Mouse (Mus musculus): ENCODE results near the gene Rft1. TPM values are rescaled to one million over a fixed set of nuclear protein-coding genes. Genes with fewer than 3 reads are reported as not detected.
"Not testable (repeated sequence)": the region's sequence is repeated elsewhere in the genome, so short reads cannot be mapped to it uniquely, and the experiment has no call there.

Gene Rft1
- total RNA-seq, 2 experiments from 2014 or later = 10.1 to 10.2 TPM

- peak; percentile 69 to 76 for DNase-seq
- intact Hi-C loops (cut with DNase I) = loop anchor here (5.0 kb wide), 2 partner anchors 151 to 166 kb away; no protein-coding TSS in a partner anchor
These were observed 62.1 kb downstream of the Rft1 start for GRCm38 (mm10) chr14:30716051-30716952.

GRCm38 (mm10) chr14:30716953-30717285 lies 62.8 kb downstream of the Rft1 start:
- DNase-seq = no peak
- intact Hi-C loops (cut with DNase I) = loop anchor here (5.0 kb wide), 2 partner anchors 150 to 165 kb away; no protein-coding TSS in a partner anchor

- DNase-seq = not testable (repeated sequence)
- intact Hi-C loops (cut with DNase I) = loop anchor here (5.0 kb wide), 2 partner anchors 149 to 164 kb away; no protein-coding TSS in a partner anchor
These were observed 64.5 kb downstream of the Rft1 start for GRCm38 (mm10) chr14:30718696-30719095.

- intact Hi-C loops (cut with DNase I) = loop anchor here (5.0 kb wide), 2 partner anchors 148 to 163 kb away; no protein-coding TSS in a partner anchor
- DNase-seq = no peak
These were observed 65.4 kb downstream of the Rft1 start for GRCm38 (mm10) chr14:30719514-30719913.

- no peak for DNase-seq
- intact Hi-C loops (cut with DNase I) = no loop called here
These were observed 67.7 kb downstream of the Rft1 start for GRCm38 (mm10) chr14:30721850-30722249.

DNA sequence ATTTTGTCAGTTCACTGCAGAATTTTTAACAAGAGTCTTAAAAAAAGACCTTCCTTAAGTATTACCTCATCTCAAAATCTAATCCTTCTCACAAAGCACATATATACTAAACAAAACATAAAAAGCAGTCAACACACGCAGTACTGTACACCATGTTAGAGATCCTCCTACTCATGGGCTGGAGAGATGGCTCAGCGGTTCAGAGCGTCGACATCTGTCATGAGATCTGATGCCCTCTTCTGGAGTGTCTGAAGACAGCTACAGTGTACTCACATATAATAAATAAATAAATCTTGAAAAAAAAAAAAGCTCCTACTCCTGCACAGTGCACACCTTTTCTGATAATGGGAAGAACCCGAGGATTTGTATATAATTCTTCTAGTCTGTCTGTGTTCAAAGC lies 68.2 kb downstream of the Rft1 start:
- intact Hi-C loops (cut with DNase I) = no loop called here

DNA sequence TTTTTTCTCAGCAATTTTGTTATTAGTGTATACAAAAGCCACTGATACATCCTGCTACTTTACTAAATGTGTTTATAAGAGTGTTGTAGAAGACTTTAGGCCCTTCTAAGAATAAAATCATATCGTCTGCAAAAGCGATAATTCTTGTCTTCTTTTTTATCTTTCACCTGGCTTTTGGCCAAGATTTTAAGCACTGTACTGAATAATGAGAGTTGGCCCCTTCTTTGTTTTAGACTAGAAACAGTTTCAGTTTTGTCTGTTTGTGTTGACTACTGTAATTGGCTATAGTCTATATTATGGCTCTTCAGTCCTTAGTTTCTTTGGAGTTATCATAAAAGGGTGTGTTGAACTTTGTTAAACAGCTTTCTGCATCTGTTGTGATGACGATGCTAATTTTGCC lies 77.7 kb downstream of the Rft1 start:
- intact Hi-C loops (cut with DNase I) = no loop called here
- no peak for DNase-seq

More for the DNA sequence above, 68.2 kb downstream of the Rft1 start:
- DNase-seq = no peak

- intact Hi-C loops (cut with DNase I) = no loop called here
These were observed 80.5 kb downstream of the Rft1 start for GRCm38 (mm10) chr14:30734665-30735064.

DNA sequence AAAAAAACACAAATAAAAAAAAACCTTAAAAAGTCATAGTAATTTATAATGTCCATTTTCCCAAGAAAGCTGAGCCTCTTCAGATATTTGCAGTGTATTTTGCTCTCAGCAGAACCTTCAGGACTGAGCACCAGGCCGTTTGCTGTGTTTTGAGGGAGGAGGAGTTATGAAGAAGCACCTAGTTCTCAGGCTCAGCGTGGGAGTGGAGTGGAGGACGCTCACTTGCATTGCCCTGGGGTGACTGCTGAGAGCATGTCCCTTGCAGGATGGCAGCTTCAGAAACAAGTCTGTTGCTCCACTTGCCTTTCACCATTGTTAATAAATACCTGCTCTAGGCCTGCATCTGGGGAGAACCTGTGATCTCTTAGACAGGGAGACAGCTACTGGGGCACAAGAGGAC lies 81.7 kb downstream of the Rft1 start:
- no peak for DNase-seq
- intact Hi-C loops (cut with DNase I) = no loop called here

More at GRCm38 (mm10) chr14:30734665-30735064, 80.5 kb downstream of the Rft1 start:
- DNase-seq = no peak

- no peak for DNase-seq
- intact Hi-C loops (cut with DNase I) = no loop called here
These were observed 82.3 kb downstream of the Rft1 start for GRCm38 (mm10) chr14:30736413-30736812.

Other genes with a start within 250 kb of the Rft1 start
- gene Dcp1a, start 174.8 kb upstream of the Rft1 start, total RNA-seq (2021) = 10 to 100 TPM; 16.5 to 17.5 TPM
- 1 to 10 TPM; 5.2 to 5.7 TPM for gene Cacna1d, start 162.9 kb upstream of the Rft1 start, total RNA-seq (2021)
- gene Tkt, start 106.0 kb upstream of the Rft1 start, total RNA-seq (2021) = 100 to 1,000 TPM in 1 of 2 experiments, 10 to 100 TPM in 1; 64.1 to 105 TPM
- 10 to 100 TPM; 18.7 to 20.0 TPM for gene Prkcd, start 28.1 kb upstream of the Rft1 start, total RNA-seq (2021)
- gene Sfmbt1, start 60.5 kb downstream of the Rft1 start, total RNA-seq (2021) = 10 to 100 TPM; 14.8 to 16.8 TPM
- 10 to 100 TPM; 10.0 to 13.2 TPM for gene Tmem110, start 171.2 kb downstream of the Rft1 start, total RNA-seq (2021)
- 10 to 100 TPM; 12.7 to 13.8 TPM for gene Mustn1, start 224.8 kb downstream of the Rft1 start, total RNA-seq (2021)
- gene Itih4, start 232.1 kb downstream of the Rft1 start, total RNA-seq (2021) = 1 to 10 TPM; 3.2 to 4.4 TPM